Mouse (Mus musculus): ENCODE results near the gene Ddr1.

Ddr1 gene

GRCm38 (mm10) chr17:35636363-35636762, 68.1 kb downstream of the Ddr1 start:
- DNase-seq (ENCODE audit: low spot score in 2 of 2): no peak

GRCm38 (mm10) chr17:35635699-35636111, 68.7 kb downstream of the Ddr1 start:
- DNase-seq (ENCODE audit: low spot score in 2 of 2): peak in 1 of 2 experiments; percentile 34

GRCm38 (mm10) chr17:35635202-35635601, 69.2 kb downstream of the Ddr1 start:
- no peak for DNase-seq (ENCODE audit: low spot score in 2 of 2)

- no peak for DNase-seq (ENCODE audit: low spot score in 2 of 2)
These were observed 70.4 kb downstream of the Ddr1 start for GRCm38 (mm10) chr17:35633992-35634391.
